Mouse (Mus musculus): Measurements from ENCODE around the gene Crxos.
A peak's percentile ranks its signal among the peaks of the same experiment; 100 is the strongest.

The Crxos gene

GRCm38 (mm10) chr7:15921796-15922195, 39.4 kb downstream of the Crxos start:
- peak; percentile 36 for DNase-seq (ENCODE audit: low spot score)

GRCm38 (mm10) chr7:15922220-15922773, 39.9 kb downstream of the Crxos start, which contains the start of gene Selenow:
TSS of gene Selenow (minus strand) at chr7:15922402.
- DNase-seq (ENCODE audit: low spot score) = peak; percentile 90

GRCm38 (mm10) chr7:15929910-15930309, 47.5 kb downstream of the Crxos start:
- DNase-seq (ENCODE audit: low spot score) = peak; percentile 73

- DNase-seq (ENCODE audit: low spot score) = no peak
These were observed 48.1 kb downstream of the Crxos start for GRCm38 (mm10) chr7:15930543-15930942.

GRCm38 (mm10) chr7:15931635-15932034, 49.2 kb downstream of the Crxos start:
- no peak for DNase-seq (ENCODE audit: low spot score)

- DNase-seq (ENCODE audit: low spot score) = no peak
These were observed 51.3 kb downstream of the Crxos start for GRCm38 (mm10) chr7:15933437-15934359.

- DNase-seq (ENCODE audit: low spot score) = no peak
These were observed 55.1 kb downstream of the Crxos start for GRCm38 (mm10) chr7:15937491-15937890.

- no peak for DNase-seq (ENCODE audit: low spot score)
These were observed 56.2 kb downstream of the Crxos start for GRCm38 (mm10) chr7:15938621-15939020.

- DNase-seq (ENCODE audit: low spot score) = no peak
These were observed 61.9 kb downstream of the Crxos start for GRCm38 (mm10) chr7:15944311-15944710.

- no peak for DNase-seq (ENCODE audit: low spot score)
These were observed 62.8 kb downstream of the Crxos start for GRCm38 (mm10) chr7:15945211-15945610.

- DNase-seq (ENCODE audit: low spot score) = peak; percentile 97
These were observed 63.5 kb downstream of the Crxos start, which contains the start of gene Nop53 for GRCm38 (mm10) chr7:15945721-15946536. TSS of gene Nop53 (minus strand) at chr7:15946074.

GRCm38 (mm10) chr7:15947653-15948260, 65.3 kb downstream of the Crxos start:
- DNase-seq (ENCODE audit: low spot score) = no peak

- DNase-seq (ENCODE audit: low spot score) = peak; percentile 85
These were observed 66.0 kb downstream of the Crxos start for GRCm38 (mm10) chr7:15948381-15948941.

GRCm38 (mm10) chr7:15949216-15949790, 66.9 kb downstream of the Crxos start:
- no peak for DNase-seq (ENCODE audit: low spot score)

- DNase-seq (ENCODE audit: low spot score) = no peak
These were observed 67.6 kb downstream of the Crxos start for GRCm38 (mm10) chr7:15950008-15950407.

- peak; percentile 84 for DNase-seq (ENCODE audit: low spot score)
These were observed 70.0 kb downstream of the Crxos start for GRCm38 (mm10) chr7:15952416-15952815.
